Mouse (Mus musculus): ENCODE results near the gene Sike1. TPM values are rescaled to one million over a fixed set of nuclear protein-coding genes. Genes with fewer than 3 reads are reported as not detected.

Gene Sike1
- polyA plus RNA-seq, 1 experiment from 2014 or later: 78.6 TPM

DNA sequence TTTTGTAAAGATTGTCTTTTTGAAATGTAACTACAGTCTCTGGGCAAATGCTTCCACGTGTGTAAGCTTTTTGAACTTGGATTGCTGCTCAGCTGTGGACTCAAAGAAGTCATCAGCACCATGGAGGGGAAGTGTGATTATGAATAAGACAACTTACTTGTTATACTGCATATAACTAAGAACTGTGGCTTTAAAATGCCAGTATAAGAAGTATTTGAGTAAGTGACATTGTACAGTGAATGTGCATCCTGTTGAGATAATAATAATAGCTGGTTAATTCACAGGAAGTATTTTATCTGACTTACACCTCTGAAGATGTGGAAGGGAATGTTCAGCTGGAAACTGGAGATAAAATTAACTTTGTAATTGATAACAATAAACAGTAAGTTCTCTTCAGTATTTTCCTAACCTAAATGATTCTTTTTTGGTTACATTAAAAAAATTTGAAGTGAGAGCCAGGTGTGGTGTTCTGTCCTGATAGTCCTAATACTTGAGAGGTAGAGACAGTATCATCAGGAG lies 45.4 kb downstream of the Sike1 start:
- Histone ChIP-seq H3K9ac (no peak overlapping the region), H3K27ac (no peak overlapping the region), H3K36me3 (peaks cover 56% of the 10 kb centered on the region), H3K9me3 (no peaks in the 10 kb centered on the region), H3K4me1 (no peaks in the 10 kb centered on the region), H3K4me2 (replicated peaks) (no peak overlapping the region), H3K27me3 (replicated peaks) (no peaks in the 10 kb centered on the region), H3K4me3 (no peak overlapping the region)
- WGBS: 91% methylated on average over 1 of the region's 1 CpGs
- no peak for ATAC-seq (ENCODE audit: low FRiP score, low read depth)

DNA sequence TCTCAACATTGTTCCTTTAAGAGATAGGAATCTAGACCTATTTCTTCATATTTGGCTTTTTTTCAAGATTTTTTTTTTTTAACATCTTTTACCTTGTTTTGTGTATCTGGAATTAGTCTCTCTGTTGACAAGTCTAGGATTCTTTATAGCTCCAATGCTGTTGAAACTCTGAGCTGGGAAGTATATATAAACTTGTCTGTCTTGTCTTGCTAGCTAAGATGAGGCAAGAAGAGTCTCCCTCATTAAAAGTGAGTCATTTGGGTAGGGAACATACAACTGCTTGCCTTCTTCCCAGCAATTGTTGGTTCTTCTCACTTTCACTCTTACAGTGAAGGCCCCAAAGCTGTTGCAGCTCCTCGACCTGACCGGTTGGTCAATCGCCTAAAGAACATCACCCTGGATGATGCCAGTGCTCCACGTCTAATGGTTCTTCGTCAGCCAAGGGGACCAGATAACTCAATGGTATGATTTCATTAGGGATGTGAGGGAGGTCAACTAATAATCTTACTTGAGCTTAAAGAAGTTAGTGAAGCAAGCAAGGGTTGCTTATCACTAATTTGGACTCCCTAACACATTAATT lies 60.6 kb downstream of the Sike1 start:
- ATAC-seq (ENCODE audit: low FRiP score, low read depth): no peak
- H3K36me3 ChIP-seq: peaks cover 56% of the 10 kb centered on the region
- no peaks in the 10 kb centered on the region for H3K27me3 ChIP-seq (replicated peaks)
- H3K27ac ChIP-seq: no peak overlapping the region
- 93% methylated on average over 5 of the region's 5 CpGs for WGBS
- H3K9me3 ChIP-seq: no peaks in the 10 kb centered on the region
- no peak overlapping the region for H3K4me3 ChIP-seq
- no peak overlapping the region for H3K9ac ChIP-seq
- H3K4me1 ChIP-seq: peaks cover 4% of the 10 kb centered on the region; the same call in 1 of the 2 replicates
- H3K4me2 ChIP-seq (replicated peaks): no peak overlapping the region

- no peaks in the 10 kb centered on the region for H3K9me3 ChIP-seq
- no peaks in the 10 kb centered on the region for H3K27me3 ChIP-seq (replicated peaks)
- H3K36me3 ChIP-seq: peaks cover 59% of the 10 kb centered on the region
- peaks cover 4% of the 10 kb centered on the region; the same call in 1 of the 2 replicates for H3K4me1 ChIP-seq
- peak overlapping the region; percentile 76; the same call in 1 of the 2 replicates for H3K9ac ChIP-seq
- peak overlapping the region; percentile 75 for H3K4me3 ChIP-seq
- WGBS: under 1% methylated on average over 10 of the region's 10 CpGs
- H3K27ac ChIP-seq: no peak overlapping the region
- ATAC-seq (ENCODE audit: low FRiP score, low read depth): peak; percentile 61
- peak overlapping the region; percentile 72 for H3K4me2 ChIP-seq (replicated peaks)
Measured at GRCm38 (mm10) chr3:103057752-103058151, 62.2 kb downstream of the Sike1 start.

Other genes with a start within 250 kb of the Sike1 start
- 0.08 and 0.13 TPM in 2 replicates for gene Tshb, start 213.0 kb upstream of the Sike1 start, polyA plus RNA-seq (2016; fragmentation: Nextera tagmentation; extraction: Ambion mirVana)
- not detected in 2 replicates for gene Sycp1, start 59.6 kb upstream of the Sike1 start, polyA plus RNA-seq (2016; fragmentation: Nextera tagmentation; extraction: Ambion mirVana)
- 0.13 and 0.16 TPM in 2 replicates for gene Nr1h5, start 31.6 kb upstream of the Sike1 start, polyA plus RNA-seq (2016; fragmentation: Nextera tagmentation; extraction: Ambion mirVana)
- 480 and 531 TPM in 2 replicates for gene Csde1, start 24.7 kb downstream of the Sike1 start, polyA plus RNA-seq (2016; fragmentation: Nextera tagmentation; extraction: Ambion mirVana)
- gene Nras, start 62.6 kb downstream of the Sike1 start, polyA plus RNA-seq (2016; fragmentation: Nextera tagmentation; extraction: Ambion mirVana): 125 and 126 TPM in 2 replicates
- gene Ampd1, start 78.3 kb downstream of the Sike1 start, polyA plus RNA-seq (2016; fragmentation: Nextera tagmentation; extraction: Ambion mirVana): 0.66 and 0.88 TPM in 2 replicates
- gene Dennd2c, start 106.9 kb downstream of the Sike1 start, polyA plus RNA-seq (2016; fragmentation: Nextera tagmentation; extraction: Ambion mirVana): 3.0 and 3.1 TPM in 2 replicates
- 215 and 218 TPM in 2 replicates for gene Bcas2, start 175.9 kb downstream of the Sike1 start, polyA plus RNA-seq (2016; fragmentation: Nextera tagmentation; extraction: Ambion mirVana)